Mouse (Mus musculus) cerebellum, adult 2 months (tissue): ENCODE results near the gene Hoxb3.

Source experiments
- CTCF ChIP-seq: fragments of 200-500 bp; IDR thresholded peaks from 2 replicates; pipeline ENCODE4 v1.5.1; 2011; ENCODE audit warnings: low read depth, mild to moderate bottlenecking, control low read depth, low read length, moderate library complexity, borderline replicate concordance; ENCODE audit not compliant: insufficient read depth
- POLR2A ChIP-seq: fragments of 200-500 bp; IDR thresholded peaks from 2 replicates; pipeline ENCODE4 v1.6.1; 2011; ENCODE audit warnings: low read length, control low read depth, borderline replicate concordance; ENCODE audit not compliant: insufficient read depth

- TF ChIP-seq POLR2A (no peak), CTCF (no peak)
Observed at GRCm38 (mm10) chr11:96295092-96295835, 27.9 kb upstream of the Hoxb3 start.
